Mouse (Mus musculus): Measurements from ENCODE around the gene Smyd5.

The Smyd5 gene

DNA sequence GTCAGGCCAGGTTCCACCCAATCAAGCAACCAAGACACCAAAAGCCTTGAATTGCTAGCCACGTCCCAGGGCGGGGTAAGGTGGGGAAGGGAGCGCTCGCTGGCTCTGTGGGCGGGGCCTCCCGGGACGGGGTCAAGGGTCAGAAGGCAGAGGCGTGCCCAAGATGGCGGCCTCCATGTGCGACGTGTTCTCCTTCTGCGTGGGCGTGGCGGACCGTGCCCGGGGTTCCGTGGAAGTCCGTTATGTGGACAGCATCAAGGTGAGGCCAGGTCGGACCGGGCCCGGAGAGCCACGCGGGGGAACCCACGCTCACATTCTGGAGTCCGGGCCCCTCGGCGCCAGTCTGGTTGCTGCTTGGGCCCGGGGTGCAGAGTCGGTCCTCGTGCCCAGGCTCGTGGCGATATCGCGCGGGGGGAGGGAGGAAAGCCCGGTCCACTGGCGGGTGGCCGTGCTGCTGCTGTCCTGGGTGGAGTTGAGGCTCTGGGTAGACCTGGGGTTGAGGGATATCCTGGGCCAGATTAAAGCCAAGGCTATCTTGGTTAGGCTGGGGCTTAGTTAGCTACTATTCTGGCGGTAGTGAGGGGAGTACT lies at the start of gene Smyd5:
Gene Smyd5, plus strand, starts transcription at position 148 of the 590 bp plus-strand sequence.
- peak; percentile 81 for DNase-seq (ENCODE audit: low read depth, low spot score)

DNA sequence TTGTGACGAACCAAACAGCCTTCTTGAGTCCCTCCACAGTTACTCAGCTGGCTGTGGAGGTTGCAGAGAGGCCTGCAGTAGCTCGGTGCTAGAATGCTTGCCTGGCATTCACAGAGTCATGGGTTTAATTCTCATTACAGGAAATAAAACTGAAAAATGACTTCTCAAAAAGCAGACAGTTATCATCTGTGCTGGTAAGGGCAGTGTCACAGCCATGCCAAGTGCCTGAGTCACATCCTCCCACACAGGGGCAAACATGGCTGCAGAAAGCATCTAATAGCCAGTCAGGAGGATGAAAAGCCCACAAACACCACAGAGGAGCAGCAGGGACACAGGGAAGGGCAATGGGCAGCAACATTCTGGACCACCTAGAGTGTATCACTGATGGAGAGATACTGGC lies 49.0 kb upstream of the Smyd5 start:
- DNase-seq (ENCODE audit: low read depth, low spot score), result no peak

DNA sequence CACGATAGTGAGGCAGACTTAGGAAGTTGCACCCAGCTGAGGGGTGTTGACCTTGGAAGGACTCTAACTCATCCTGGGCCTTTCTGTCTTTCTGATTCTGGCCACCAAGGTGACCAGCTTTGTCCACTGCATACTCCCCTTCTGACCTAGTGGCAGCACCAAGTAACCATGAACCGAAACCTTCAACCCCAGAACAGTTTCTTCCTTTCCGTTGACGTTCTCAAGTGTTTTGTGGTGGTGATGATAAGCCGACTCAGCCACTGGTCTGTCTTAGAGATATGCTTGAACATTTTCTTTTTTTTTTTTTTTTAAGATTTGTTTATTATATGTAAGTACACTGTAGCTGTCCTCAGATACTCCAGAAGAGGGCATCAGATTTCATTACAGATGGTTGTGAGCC lies 43.2 kb upstream of the Smyd5 start:
- no peak for DNase-seq (ENCODE audit: low read depth, low spot score)

DNA sequence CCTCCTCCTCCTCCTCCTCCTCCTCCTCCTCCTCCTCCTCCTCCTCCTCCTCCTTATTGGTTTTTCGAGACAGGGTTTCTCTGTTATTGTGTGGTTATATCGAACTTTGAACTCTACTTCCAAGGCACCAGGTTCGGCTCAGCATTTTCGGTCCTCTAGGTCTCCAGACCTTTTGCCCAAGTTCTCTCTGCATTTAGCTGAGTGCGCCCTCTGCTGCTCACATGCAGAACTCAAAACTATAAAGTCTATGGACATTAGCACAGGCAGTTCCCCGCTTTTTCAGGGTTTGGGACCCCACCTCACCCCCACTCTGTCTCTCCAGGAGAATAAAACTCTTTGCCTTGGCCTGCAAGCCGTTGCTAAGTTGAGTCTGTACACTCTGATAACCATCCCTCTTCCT lies 40.0 kb upstream of the Smyd5 start:
- DNase-seq (ENCODE audit: low read depth, low spot score), result peak; percentile 72

DNA sequence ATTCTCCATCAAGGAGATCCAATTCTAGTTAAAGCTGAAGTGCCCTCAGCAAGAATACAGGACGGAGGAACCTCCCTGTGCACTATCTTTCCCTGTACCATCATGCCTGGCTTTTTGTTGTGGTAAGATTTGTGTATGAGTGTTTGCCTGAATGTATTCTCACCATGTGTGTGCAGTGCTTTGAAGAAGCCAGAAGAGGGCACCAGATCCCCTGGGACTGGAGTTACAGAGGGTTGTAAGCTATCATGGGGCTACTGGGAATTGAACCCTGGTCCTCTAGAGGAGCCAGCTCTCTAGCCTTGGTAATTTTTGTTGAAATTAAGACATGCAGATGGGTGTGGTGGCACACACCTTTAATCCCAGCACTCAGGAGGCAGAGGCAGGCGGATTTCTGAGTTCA lies 36.4 kb upstream of the Smyd5 start:
- no peak for DNase-seq (ENCODE audit: low read depth, low spot score)

DNA sequence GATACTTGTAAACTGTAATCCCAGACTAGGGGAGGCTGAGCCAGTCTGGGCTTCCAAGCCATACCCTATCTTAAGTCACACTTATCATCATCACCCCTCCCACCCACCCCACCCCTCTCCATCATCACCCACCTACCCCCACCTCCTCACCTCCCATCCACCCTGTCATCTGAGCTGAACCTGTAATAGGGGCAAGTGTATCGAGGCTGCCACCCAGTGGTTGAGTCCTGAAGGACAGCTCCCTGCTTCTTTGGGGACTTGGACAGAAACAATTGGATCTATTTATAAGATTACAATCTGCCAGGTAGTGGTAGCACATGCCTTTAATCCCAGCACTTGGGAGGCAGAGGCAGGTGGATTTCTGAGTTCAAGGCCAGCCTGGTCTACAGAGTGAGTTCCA lies 34.6 kb upstream of the Smyd5 start:
- peak; percentile 56 for DNase-seq (ENCODE audit: low read depth, low spot score)

DNA sequence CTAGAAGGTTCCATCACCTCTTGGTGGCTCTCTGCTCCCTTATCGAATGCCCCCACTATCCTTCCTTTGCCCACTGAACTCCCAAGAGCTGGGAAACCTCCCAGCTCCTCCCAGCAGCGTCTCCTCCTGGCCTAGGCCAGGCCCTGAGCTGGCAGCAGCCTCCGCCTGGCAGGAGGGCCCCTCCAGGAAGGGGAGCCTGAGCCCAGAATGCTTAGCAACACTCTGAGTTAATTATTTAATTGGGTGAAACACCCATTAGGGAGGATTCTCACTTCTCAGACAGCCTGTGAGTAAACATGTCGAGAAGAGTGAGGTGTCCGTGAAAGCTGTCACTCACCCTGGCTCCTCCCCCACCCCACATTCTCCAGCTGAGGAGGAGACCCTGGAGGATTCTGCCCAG lies 32.1 kb upstream of the Smyd5 start:
- DNase-seq (ENCODE audit: low read depth, low spot score), result no peak

DNA sequence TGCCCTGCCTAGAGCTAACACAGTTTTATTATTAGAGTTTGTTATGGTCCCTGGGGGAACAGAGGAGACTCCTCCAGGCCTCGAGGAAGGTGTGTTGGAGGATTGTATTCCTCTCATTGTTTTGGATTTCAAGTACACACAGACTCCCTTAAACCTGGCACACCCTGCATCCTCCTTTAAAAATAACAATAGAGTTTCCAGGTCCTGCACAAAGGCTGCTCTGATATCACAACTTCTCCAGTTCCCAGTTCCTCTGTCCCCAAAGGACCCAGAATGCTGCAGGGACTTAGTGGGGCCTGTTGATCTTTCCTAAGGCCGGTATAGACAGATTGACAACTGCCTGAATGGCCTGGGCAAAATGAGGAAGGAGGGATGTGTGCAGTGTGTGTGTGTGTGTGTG lies 29.2 kb upstream of the Smyd5 start:
- no peak for DNase-seq (ENCODE audit: low read depth, low spot score)

DNA sequence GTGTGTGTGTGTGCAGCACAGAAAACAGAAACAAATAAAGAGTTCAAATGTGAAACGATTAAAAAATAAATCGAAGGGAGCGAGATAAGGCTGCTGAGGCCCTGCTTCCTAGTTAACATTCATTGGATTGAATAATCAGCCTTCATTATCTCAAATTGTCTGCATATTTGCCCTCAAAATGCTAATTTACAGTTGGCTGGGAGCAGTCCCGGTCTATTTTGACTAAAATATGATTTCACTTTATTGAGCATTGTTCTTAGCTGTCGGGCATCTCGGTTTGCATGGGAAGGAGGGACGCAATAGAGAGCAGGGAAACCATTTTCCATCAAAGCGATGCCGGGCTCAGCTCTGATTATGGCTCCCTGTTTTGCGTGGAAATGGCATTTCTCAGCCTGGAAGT lies 28.8 kb upstream of the Smyd5 start:
- DNase-seq (ENCODE audit: low read depth, low spot score), result no peak

DNA sequence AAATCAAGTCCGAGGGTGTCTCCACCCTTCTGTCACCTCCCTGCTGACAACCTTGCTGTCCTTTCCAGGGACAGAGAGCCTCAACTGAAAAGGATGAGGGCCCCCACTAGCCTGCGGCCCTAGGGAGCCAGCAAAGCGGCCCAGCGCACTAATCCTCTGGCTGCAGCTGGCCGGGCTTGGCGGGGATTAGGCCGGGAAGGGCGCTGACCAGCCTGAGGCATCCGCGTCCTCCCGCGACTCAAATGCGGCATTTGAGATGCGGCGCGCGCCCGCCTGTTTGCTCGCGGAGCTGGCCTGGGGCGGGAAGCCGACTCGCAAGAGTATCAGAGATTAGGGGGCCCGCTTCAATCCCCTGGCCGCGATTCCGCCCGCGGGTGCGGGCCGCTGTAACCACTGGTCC lies 22.8 kb upstream of the Smyd5 start:
- DNase-seq (ENCODE audit: low read depth, low spot score), result no peak

DNA sequence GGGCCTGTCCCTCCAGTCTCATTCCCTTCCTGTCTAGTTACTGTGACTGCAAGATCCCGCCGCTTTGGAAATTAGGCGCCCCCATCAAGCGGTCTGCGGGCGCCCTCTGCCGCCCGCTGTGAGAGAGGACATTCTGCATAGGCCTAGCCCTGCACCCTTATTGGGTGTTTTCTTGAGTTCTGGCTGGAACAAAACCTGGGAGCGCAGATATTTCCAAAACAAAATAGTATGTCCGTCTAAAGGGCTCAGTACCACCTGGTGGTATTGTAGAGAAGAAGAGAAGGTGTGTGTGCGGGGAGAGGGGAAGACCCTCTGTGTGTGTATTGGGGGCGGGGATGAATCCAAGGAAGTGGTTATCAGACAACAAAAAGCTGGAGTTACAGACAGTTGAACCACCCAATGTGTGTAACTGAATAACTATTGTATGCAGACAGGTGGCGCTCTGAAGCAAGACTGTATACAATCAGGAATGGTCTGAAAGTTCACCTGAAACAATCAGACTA lies 21.0 kb upstream of the Smyd5 start:
- DNase-seq (ENCODE audit: low read depth, low spot score), result peak; percentile 76

DNA sequence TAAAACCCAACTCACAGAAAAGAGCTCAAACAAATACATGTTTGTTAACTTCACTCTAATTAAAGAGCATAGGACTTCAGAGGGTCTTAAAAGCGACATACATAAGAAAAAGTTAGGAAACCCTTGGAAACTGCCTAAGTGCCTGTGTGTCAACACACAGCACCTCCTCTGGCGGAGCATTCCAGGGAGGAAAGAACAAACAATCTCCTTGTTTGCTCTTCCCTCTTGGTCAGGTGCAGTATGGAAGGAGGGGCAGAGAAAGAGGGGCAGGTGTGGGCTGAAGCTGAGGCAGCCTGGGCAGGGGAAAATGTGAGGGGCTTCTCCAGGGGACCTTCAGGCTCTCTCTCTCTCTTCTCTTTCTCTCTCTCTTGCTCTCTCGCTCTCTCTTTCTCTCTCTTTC lies 16.0 kb upstream of the Smyd5 start:
- no peak for DNase-seq (ENCODE audit: low read depth, low spot score)

DNA sequence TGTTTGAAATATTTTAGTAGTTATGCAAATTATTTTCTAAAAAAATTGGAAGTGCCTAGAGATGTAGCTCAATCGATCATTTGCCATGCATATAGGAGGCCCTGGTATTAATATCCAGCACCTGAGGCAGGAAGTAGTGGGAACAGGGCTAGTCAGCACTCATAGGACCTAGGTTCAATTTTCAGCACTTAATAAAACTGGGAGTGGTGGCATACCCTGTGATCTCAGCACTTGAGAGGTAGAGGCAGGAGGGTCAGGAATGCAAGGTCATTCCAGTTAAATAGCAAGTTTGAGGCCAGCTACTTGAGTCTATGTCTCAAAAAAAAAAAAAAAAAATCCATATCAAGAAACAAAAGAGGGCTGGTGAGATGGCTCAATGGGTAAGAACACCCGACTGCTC lies 12.6 kb upstream of the Smyd5 start:
- DNase-seq (ENCODE audit: low read depth, low spot score), result no peak

DNA sequence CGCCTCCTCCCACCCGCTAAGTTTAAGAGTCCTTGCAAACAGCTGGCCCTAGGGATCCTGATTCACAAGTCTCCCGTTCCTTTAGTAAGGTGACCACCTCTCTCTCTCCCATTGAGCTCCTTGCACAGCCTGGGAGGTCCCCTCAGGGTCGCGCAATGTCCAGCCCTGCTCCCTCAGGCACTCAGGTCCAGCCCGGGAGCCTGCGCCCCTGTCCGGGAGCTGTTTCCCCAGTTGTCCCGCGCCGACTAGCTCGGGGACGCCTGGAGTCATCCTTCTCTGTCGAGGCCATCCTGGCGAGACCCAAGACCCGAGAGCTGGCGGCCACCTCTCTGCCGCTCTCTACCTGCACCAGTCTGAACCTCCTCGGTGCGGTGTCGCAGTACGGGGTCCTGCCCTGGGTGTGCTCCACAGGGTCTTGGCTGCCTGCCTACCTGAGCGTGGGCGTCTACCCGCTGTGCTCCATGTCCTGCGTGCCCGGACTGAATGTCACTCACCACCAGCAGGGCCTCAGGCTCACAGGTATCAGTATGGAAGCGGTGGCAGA lies 7.9 kb upstream of the Smyd5 start, which contains the start of gene Noto:
Gene Noto, plus strand, starts transcription at position 51 of the 544 bp plus-strand sequence.
- DNase-seq (ENCODE audit: low read depth, low spot score), result no peak

DNA sequence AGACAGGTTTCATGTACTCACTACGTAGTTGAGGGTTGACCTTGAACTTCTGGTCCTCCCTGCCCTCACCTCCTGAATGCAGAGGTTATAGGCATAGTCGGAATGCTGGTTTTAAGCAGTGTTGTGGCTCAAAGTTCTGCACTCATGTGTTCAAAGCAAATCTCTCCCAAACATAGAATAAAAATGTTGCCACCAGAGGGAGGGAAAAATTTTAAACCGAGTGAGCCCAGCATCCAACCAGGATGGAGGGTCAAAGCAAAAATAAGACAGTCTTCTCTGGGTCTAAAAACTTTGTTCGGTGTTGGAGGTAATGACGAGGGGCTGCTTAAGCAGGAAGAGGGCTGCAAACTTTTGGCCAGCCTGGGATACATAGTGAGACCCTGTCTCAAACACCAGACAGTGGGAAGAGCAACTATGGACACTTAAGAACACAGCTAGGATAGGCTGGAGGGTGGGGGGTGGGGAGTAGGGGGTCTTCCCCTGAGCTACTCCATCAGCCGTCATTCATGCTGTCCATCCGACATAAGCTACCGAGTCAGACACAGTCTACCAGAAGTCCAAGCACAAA lies 431 bp upstream of the Smyd5 start:
- DNase-seq (ENCODE audit: low read depth, low spot score), result no peak

DNA sequence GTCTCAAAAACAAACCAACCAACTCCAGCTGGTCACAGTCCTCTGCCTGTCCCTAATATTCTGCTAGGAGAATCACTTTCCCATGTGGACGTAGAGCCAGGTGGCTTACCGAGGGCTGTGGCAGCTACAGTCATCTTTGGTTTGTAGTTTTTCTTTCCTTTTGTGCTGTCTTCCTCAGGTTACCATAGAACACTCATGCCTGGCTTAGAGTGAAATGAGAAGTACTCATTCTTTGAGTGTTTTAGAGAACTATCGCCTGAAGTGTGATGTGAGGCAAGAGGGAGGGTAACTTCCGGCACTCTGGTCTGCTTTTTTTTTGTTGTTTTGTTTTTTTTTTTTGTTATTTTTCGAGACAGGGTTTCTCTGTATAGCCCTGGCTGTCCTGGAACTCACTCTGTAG lies 2.1 kb downstream of the Smyd5 start:
- no peak for DNase-seq (ENCODE audit: low read depth, low spot score)

DNA sequence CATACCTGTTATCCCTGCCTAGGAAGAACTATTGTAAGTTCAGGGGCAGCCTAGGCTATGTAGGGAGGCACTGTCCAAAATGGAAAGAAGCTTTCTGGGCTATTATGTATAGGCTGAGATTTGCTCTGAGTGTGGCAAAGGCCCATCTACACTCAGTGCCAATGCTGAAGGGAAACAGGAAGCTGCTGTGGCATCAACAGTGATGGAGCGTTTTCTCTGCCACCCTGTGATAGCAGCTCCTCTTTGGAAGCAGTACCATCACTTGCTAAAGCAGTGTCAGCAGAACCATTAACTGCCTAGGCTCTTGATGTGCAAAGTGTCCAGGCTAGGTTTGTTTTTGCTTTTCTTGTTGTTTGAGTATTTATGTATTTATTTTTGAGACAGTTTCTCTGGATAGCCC lies 4.4 kb downstream of the Smyd5 start:
- DNase-seq (ENCODE audit: low read depth, low spot score), result no peak

DNA sequence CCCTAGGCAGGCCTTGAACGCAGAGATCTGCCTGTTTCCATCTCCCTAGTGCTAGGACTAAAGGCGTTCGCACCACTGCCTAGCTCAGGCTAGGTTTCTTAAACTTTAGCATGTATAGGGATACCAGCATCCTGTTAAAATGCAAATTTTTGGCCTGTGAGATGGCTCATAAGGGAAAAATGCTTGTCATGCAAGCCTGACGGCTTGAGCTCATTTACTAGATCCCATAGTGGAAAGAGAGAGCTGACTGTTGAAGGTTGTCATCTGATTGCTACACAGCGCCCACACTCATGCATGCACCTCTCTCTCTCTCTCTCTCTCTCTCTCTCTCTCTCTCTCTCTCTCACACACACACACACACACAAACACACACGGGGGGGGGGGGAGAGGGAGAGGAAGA lies 4.8 kb downstream of the Smyd5 start:
- DNase-seq (ENCODE audit: low read depth, low spot score), result peak; percentile 43

DNA sequence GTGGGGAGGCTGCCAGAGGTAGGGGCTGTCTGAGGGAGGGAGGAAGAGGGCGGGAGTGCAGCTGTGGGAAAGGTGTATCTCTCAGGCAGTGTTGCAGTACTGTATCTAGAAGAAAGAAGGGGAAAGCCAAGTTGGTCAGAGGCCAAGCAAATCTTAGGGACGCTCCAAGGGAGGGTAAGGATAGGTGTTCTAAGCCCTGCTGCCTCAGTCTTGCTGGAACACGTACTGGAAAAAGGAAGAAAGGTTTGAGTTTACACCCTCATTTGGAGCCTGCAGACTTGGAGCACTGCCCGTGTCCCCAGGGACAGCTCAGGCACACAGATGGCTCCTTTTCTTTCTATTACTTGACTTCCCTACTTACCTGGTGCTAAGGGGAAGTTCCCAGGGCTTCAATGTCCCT lies 9.4 kb downstream of the Smyd5 start:
- DNase-seq (ENCODE audit: low read depth, low spot score), result no peak

DNA sequence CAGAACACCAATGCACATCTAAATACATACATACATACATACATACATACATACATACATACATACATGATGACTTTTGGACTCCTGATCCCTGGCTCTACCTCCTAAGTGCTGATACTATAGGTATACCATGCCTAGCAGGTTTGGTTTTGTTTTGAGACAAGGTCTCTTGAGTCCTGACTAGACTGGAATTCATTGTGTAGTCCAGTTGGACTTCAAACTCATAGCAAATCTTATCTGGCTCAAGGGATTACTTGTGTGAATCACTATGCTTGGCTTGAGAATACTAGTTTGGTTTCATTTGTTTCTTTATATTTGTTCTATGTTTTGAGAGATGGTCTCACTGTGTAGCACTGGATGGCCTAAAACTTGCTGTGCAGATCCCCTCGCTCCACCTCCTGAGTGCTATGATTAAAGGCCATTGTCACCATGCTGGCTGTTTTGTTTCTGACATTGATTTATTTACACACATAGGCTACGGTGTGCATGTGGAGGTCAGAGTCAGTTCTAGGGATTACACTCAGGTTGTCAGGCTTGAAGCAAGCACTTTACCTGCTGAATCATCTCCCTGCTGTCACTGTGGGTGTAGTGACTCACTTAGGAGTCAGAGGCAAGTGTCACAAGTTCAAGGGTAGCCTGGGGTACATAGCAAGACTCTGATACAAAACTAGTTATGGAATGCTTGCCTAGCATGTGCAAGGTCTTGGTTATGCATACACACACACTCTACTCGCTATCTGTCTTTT lies 11.9 kb downstream of the Smyd5 start:
- DNase-seq (ENCODE audit: low read depth, low spot score), result no peak

DNA sequence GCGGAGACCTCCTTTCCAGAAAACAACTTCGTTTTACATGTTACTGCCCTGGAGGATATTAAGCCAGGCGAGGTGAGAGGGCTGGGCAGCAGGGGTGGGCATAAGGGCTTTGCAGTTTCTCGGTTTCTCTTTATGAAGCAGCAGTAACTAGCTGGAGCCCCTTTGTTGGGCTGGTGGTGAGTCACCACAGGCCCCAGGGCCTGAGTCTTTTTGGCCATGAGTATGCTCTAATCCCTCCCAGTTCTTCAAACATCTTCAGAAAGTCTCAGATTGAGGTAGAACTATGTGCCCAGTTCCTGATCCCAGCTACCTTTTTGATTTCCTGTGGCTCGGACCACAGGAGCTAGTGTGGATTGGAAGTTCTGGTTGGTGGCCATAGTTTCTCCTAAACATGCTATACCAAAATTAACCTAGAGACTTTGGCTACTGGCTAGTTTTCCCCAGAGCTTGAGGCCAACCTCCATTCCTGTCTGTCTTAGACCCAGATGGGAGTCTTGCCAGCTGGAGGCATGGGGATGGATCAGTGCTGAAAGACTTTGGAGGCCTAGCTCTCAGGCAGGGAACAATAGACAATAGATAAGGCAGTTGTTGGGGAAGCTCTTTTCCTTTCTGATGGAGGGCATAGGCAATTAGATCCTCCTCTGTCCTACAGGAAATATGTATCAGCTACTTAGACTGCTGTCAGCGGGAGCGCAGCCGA lies 12.6 kb downstream of the Smyd5 start:
- peak; percentile 63 for DNase-seq (ENCODE audit: low read depth, low spot score)

DNA sequence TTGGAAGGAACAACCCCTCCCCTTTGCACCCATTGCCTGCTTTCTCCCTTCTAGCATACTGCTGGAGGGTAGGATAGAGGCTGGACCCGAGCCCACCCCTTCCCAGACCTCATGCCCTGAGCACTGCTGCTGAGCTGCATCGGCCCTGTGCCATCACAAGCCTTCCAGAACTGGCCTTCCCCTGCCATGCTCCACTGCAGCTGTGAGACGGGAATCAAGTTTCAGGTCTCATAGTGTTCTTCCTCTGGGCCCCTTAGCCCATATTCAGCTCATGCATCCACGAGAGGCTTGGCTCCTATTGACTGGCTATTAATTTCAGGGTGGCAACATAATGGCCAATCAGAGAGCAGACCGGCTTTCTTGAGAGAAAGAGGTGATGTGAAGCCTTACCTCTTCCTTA lies 13.5 kb downstream of the Smyd5 start:
- DNase-seq (ENCODE audit: low read depth, low spot score), result no peak

Data from brain, adult 2 months (tissue).